Comparison of ENCODE assay signal across 30 mouse cellular contexts in genomic region chr5:73376491-73376890, GRCm38 (mm10). TPM values are rescaled to one million over a fixed set of nuclear protein-coding genes. Genes with fewer than 3 reads are reported as not detected.
A peak's percentile ranks its signal among the peaks of the same experiment; 100 is the strongest.
DNase-seq lines count a peak whose midpoint lies in the region; ATAC-seq lines count a peak whose summit lies in the region.
"Had no signal": no experiment of that assay in that cellular context is flagged by ENCODE, and none has a peak within 500 bp of the region (broad histone marks: within the 10 kb centered on the region; RNA-seq: fewer than 3 reads in every experiment).

No protein-coding gene starts in this region.

- no peak overlapping the region for H3K9ac ChIP-seq in midbrain, embryonic 11.5 days (ENCODE audit: low read length)
- H3K9ac ChIP-seq in midbrain, embryonic 13.5 days (replicated peaks) = no peak overlapping the region
- H3K9ac ChIP-seq: embryonic facial prominence, embryonic 13.5 days; forebrain, postnatal 0 days; hindbrain, embryonic 12.5 days; hindbrain, embryonic 15.5 days had no signal

- H3K9me3 ChIP-seq in midbrain, embryonic 11.5 days (ENCODE audit: control insufficient read depth, low read length) = no peaks in the 10 kb centered on the region
- no peaks in the 10 kb centered on the region for H3K9me3 ChIP-seq in midbrain, embryonic 13.5 days
- H3K9me3 ChIP-seq: embryonic facial prominence, embryonic 10.5 days; embryonic facial prominence, embryonic 13.5 days; G1E; hindbrain, embryonic 12.5 days; hindbrain, embryonic 15.5 days had no signal

- H3K36me3 ChIP-seq in midbrain, embryonic 11.5 days (ENCODE audit: control insufficient read depth, insufficient read depth, low read length) = no peaks in the 10 kb centered on the region
- no peaks in the 10 kb centered on the region for H3K36me3 ChIP-seq in midbrain, embryonic 13.5 days
- H3K36me3 ChIP-seq: embryonic facial prominence, embryonic 10.5 days; embryonic facial prominence, embryonic 13.5 days; G1E; hindbrain, embryonic 12.5 days; hindbrain, embryonic 15.5 days had no signal

- no peaks in the 10 kb centered on the region for H3K27me3 ChIP-seq in midbrain, embryonic 11.5 days (ENCODE audit: control insufficient read depth, insufficient read depth, low read length)
- H3K27me3 ChIP-seq in midbrain, embryonic 13.5 days = peaks cover 19% of the 10 kb centered on the region
- H3K27me3 ChIP-seq: Patski had no signal

- peaks cover 8% of the 10 kb centered on the region for H3K4me1 ChIP-seq in midbrain, embryonic 11.5 days (ENCODE audit: control insufficient read depth, insufficient read depth, low read length)
- peaks cover 11% of the 10 kb centered on the region for H3K4me1 ChIP-seq in midbrain, embryonic 13.5 days (replicated peaks)
- H3K4me1 ChIP-seq: hindbrain, embryonic 12.5 days; hindbrain, embryonic 15.5 days had no signal

- DNase-seq in adrenal gland, postnatal 10 days = peak; percentile 10
- no peak for DNase-seq in adrenal gland, postnatal 4 days (ENCODE audit: low spot score in 2 of 2)
- DNase-seq in midbrain, embryonic 11.5 days (ENCODE audit: low spot score, missing footprints) = no peak
- DNase-seq in R1 (ENCODE audit: low read depth, low spot score) = peak; percentile 80
- DNase-seq in cerebellum, postnatal 4 days (ENCODE audit: low spot score in 2 of 2) = no peak
- DNase-seq: cerebellum, adult 11 months; cerebellum, adult 2 months; cerebellum, adult 9-11 months; cerebellum, postnatal 25 days; embryo, embryonic 11 days; forebrain, postnatal 0 days; gastrocnemius, adult 2 months; gastrocnemius, postnatal 14 days; heart, adult 11 months; kidney, adult 2 months had no signal

- no peak overlapping the region for H3K4me3 ChIP-seq in midbrain, embryonic 11.5 days (ENCODE audit: low read depth, low read length)
- H3K4me3 ChIP-seq in midbrain, embryonic 13.5 days (replicated peaks) = no peak overlapping the region
- H3K4me3 ChIP-seq: embryonic facial prominence, embryonic 10.5 days; embryonic facial prominence, embryonic 13.5 days; erythroblast, embryonic 14.5 days; gastrocnemius, adult 2 months; hindbrain, embryonic 12.5 days; hindbrain, embryonic 15.5 days had no signal

- H3K4me2 ChIP-seq in midbrain, embryonic 11.5 days = no peak overlapping the region
- no peak overlapping the region for H3K4me2 ChIP-seq in midbrain, embryonic 13.5 days (replicated peaks)
- H3K4me2 ChIP-seq: embryonic facial prominence, embryonic 13.5 days; heart, embryonic 11.5 days; hindbrain, embryonic 12.5 days; hindbrain, embryonic 15.5 days had no signal

- no peak overlapping the region for H3K27ac ChIP-seq in midbrain, embryonic 11.5 days (ENCODE audit: low read depth, low read length)
- H3K27ac ChIP-seq in midbrain, embryonic 13.5 days = no peak overlapping the region
- H3K27ac ChIP-seq: embryonic facial prominence, embryonic 10.5 days; embryonic facial prominence, embryonic 13.5 days; gastrocnemius, adult 2 months; hindbrain, embryonic 12.5 days; hindbrain, embryonic 15.5 days had no signal

- WGBS in midbrain, embryonic 11.5 days = 81% methylated on average over 7 of the region's 7 CpGs
- WGBS in midbrain, embryonic 13.5 days = 73% methylated on average over 7 of the region's 7 CpGs

- ATAC-seq in midbrain, embryonic 11.5 days (ENCODE audit: low FRiP score) = peak; percentile 13; the same call in 1 of the 2 replicates
- ATAC-seq in midbrain, embryonic 13.5 days = no peak
- ATAC-seq: forebrain, embryonic 14.5 days; forebrain, postnatal 0 days; intestine, postnatal 0 days; Patski had no signal

RNA-seq across cellular contexts. Expression of gene Cwh43, which starts 29.4 kb away (rescaled TPM):
- not detected for total RNA-seq in adrenal gland, postnatal 10 days (2021)
- total RNA-seq in adrenal gland, postnatal 4 days (2021) = under 1 TPM; 0.23 to 0.25 TPM
- not detected in 2 replicates for polyA plus RNA-seq in midbrain, embryonic 11.5 days (2014; fragmentation: Nextera tagmentation; extraction: Ambion mirVana)
- 0.35 TPM in 1 of 2 replicates, not detected in the other for polyA plus RNA-seq in midbrain, embryonic 13.5 days (2015; fragmentation: Nextera tagmentation; extraction: Ambion mirVana)
- total RNA-seq: G1E; gastrocnemius, adult 2 months; gastrocnemius, postnatal 14 days; heart, adult 8-10 months; heart, postnatal 25 days; hematopoietic stem cell, adult 5-6 weeks had no signal
- polyA plus RNA-seq: embryonic facial prominence, embryonic 10.5 days; erythroblast, embryonic 14.5 days; forebrain, embryonic 14.5 days; G1E; heart, embryonic 11.5 days; heart, embryonic 14.5 days; hindbrain, embryonic 12.5 days; Patski had no signal

RNA-seq across cellular contexts. Expression of gene Ociad2, which starts 35.7 kb away (rescaled TPM):
- total RNA-seq in adrenal gland, postnatal 10 days (2021) = 10 to 100 TPM; 11.8 to 16.4 TPM
- 10 to 100 TPM; 11.4 to 11.7 TPM for total RNA-seq in adrenal gland, postnatal 4 days (2021)
- polyA plus RNA-seq in midbrain, embryonic 11.5 days (2014; fragmentation: Nextera tagmentation; extraction: Ambion mirVana) = 13.5 and 15.5 TPM in 2 replicates
- 22.8 and 24.5 TPM in 2 replicates for polyA plus RNA-seq in midbrain, embryonic 13.5 days (2015; fragmentation: Nextera tagmentation; extraction: Ambion mirVana)
- polyA plus RNA-seq: erythroblast, embryonic 14.5 days; G1E had no signal

Comparison
In these comparisons a context has a peak if more than half of its experiments do, and no peak if none do; other contexts are left out.
1. DNase-seq: peak in adrenal gland, postnatal 10 days (single experiment) and R1 (single experiment); none in adrenal gland, postnatal 4 days (0 of 2), midbrain, embryonic 11.5 days (single experiment) and cerebellum, postnatal 4 days (0 of 2).